Mouse (Mus musculus): ENCODE results near the gene Gm15217. TPM values are rescaled to one million over a fixed set of nuclear protein-coding genes. Genes with fewer than 3 reads are reported as not detected.

The Gm15217 gene
- polyA plus RNA-seq (2012; rRNA removed) = not detected in 2 replicates

DNA sequence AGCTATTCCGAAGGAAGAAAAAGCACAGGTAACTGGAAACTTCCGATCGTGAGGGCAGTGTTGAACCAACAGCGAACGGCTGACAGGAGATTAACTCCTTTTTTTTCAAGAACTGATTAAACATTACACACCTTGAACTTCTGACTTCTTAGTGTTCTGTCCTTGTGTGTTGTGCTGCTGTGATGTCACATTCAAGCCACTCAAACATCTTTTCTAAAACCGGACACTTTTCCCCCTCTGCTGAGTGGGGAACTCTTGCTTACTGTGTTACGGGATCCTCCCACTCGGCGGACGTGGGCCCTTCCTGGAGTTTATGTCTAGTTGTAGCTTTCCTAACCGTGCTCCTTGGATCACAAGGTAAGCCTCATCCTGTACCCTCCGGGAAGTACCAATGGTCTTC, at the start of gene Gm15217:
Gene Gm15217, plus strand, starts transcription at position 130 of the 400 bp plus-strand sequence.
- DNase-seq (ENCODE audit: extremely low spot score in 1 of 2, low spot score in 1 of 2) = no peak

DNA sequence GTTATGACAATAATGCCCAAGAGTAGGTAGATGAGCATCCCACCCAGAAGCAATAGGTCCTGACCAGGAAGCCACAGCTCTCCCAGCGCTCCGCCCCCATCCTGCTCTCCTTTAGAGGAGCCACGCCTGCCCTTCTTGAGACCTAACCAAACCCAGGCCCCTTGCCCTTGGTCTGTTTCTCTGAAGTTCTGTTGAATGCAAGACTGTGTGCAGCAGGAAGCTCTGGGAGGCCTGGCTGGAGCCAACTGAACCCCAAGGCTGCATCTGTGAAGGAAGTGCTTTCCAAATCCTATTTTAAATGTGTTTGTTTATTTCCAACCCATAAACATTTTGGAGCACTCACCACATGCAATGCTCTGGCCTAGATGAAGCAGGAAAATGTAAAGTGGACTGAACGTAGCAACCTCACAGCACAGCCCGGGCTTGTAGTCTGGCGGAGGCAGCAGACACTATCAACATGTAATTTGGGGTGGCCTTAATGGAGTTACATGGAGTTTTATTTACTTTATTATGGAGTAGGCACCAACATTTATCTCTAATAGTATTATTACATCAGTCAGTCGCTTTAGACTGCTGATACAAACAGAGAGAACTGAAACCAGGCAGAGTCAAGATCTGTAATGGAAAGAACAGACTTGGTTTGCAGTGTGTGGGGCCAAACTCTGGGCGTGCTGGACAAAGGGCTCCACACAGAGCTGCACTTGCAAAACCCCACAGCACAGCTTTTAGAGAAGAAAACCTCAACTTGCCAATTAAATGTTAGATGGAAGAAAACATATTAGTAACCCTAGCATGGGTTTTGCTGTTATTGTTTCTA, 45.6 kb upstream of the Gm15217 start:
- DNase-seq (ENCODE audit: extremely low spot score in 1 of 2, low spot score in 1 of 2) = no peak

GRCm38 (mm10) chr14:46338801-46339200, 40.4 kb upstream of the Gm15217 start:
- no peak for DNase-seq (ENCODE audit: extremely low spot score in 1 of 2, low spot score in 1 of 2)

GRCm38 (mm10) chr14:46344750-46345149, 34.5 kb upstream of the Gm15217 start:
- no peak for DNase-seq (ENCODE audit: extremely low spot score in 1 of 2, low spot score in 1 of 2)

DNA sequence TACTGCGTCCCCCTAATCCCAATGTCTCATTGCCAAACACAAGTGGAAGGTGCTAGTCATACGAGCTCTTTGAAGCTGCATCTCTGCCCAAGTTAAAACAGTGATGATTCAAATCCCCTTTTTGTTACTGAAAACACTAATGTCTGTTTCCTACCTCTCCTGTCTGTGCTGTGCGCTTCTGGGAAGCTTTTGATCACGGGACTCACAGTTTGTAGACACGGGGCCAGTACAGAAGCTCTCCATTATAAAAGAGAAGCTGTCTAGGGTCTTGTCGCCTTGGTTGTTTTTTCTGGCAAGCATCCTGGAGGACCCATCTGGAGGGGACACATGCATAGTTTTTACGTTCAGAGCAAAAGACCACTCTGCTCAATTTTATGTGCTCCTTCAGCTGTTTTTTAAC, 21.9 kb upstream of the Gm15217 start:
- no peak for DNase-seq (ENCODE audit: extremely low spot score in 1 of 2, low spot score in 1 of 2)

DNA sequence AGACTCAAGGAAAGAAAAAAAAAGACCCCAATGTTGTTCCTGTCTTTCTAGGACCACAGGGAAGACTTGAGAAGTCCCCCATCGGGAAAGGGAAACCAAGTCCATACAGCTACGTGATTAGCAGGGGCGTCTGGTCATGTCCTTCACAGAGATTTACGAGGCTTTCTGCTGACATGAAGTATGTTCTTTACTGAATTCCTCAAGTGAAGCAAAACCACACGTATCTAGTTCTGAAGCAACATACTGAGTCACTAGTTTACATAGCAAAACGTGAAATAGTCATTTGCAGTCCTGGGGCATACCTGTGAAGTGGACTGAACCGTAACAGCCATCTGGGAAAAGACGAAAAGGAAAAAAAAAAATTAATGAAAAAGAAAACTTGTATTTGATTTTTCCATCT, 21.5 kb upstream of the Gm15217 start:
- DNase-seq (ENCODE audit: extremely low spot score in 1 of 2, low spot score in 1 of 2) = no peak

DNA sequence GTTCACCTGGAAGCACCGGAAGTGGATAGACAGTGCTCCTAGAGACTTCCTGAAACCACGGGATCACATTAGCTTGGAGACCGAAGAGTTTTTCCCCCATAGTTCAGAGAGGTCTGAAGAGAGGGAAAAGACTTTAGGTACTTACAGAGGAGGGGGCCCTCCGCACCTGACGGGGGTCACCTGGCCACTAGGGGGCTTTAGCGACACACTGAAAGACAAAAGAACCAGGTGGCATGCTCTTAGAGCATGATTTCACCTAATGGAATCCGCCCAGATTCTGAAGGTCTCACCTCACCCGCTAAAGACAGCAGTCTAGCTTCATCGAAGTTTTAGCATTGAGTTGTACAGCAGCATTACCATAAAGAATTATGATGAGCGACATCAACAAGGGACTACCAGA, 16.0 kb upstream of the Gm15217 start:
- no peak for DNase-seq (ENCODE audit: extremely low spot score in 1 of 2, low spot score in 1 of 2)

DNA sequence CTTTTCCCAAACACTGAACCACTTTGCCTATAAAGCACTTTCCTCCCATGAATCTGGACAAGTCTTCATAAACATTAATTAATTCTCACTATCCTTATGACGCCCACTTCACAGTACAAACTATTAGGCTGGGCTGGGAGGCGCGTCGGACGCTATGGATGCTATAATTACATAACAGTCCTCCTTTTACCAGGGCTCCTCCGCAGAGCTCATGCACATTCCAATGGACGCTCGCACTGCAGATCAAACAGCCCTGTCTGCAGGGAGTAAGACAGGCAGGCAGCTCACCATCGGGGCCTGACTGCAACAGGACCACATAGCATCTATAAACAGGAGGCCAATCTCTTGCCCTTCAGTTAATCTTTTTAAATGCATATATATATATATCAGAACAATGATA, 6.8 kb upstream of the Gm15217 start:
- no peak for DNase-seq (ENCODE audit: extremely low spot score in 1 of 2, low spot score in 1 of 2)

GRCm38 (mm10) chr14:46375796-46376195, 3.4 kb upstream of the Gm15217 start:
- no peak for DNase-seq (ENCODE audit: extremely low spot score in 1 of 2, low spot score in 1 of 2)

GRCm38 (mm10) chr14:46380286-46380721, 1.1 kb downstream of the Gm15217 start:
- no peak for DNase-seq (ENCODE audit: extremely low spot score in 1 of 2, low spot score in 1 of 2)

DNA sequence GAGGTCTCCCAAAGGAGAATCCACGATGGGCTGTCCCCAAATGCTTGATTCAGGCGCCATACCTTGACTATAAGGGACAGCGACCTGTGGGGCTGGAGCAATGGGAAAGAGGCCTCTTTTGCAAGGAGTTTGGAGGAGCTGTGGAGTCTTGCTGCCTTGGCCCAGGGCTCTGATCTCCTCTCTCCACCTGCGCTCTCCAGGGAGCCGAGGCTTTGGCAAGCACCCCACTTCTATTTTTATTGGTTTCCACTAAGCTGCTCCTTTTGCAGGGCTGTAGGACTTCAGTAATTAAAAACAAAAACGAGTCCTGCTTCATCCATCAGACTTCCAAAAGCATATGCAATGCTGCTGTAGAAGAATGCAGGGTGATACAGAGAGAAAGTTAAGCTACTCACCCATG, 2.2 kb downstream of the Gm15217 start:
- DNase-seq (ENCODE audit: extremely low spot score in 1 of 2, low spot score in 1 of 2) = peak in 1 of 2 experiments; percentile 15

- DNase-seq (ENCODE audit: extremely low spot score in 1 of 2, low spot score in 1 of 2) = no peak
Observed at GRCm38 (mm10) chr14:46384946-46385691, 5.9 kb downstream of the Gm15217 start.

DNA sequence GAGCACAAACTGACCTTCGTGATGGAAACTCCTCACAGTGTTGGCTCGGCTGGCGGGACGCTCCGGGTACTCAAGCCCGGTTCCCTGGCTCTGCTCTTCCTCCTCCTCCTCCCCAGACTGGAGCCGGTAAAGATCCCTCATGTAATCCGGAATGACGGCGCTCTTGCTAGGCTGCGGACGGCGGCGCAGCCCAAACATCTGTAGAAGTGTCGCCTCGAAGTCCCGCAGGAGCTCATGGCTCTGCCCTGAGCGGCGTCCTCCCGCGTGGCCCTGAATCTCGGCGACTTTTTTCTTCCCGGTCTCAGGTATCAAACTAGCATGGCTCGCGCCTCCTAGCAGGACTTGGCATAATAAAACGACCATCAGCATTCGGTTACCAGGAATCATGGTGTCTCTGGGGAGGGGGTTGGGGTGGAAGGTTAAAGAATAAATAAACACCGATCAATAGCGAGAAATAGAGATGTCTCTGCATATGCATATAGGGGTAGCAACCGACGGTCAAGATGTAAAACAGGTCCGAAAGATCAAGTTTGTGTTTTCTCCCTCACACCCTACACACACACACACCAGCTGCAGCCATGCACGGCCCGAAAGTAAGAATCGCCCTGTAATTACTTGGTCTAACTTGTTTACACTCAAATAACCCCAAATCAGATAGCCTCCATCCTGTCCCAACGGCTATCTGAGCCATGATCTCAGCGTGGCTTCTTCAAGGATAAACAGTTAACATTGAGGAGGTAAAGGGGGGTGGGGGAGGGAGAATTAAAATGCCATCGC, 6.7 kb downstream of the Gm15217 start:
- DNase-seq (ENCODE audit: extremely low spot score in 1 of 2, low spot score in 1 of 2) = no peak

DNA sequence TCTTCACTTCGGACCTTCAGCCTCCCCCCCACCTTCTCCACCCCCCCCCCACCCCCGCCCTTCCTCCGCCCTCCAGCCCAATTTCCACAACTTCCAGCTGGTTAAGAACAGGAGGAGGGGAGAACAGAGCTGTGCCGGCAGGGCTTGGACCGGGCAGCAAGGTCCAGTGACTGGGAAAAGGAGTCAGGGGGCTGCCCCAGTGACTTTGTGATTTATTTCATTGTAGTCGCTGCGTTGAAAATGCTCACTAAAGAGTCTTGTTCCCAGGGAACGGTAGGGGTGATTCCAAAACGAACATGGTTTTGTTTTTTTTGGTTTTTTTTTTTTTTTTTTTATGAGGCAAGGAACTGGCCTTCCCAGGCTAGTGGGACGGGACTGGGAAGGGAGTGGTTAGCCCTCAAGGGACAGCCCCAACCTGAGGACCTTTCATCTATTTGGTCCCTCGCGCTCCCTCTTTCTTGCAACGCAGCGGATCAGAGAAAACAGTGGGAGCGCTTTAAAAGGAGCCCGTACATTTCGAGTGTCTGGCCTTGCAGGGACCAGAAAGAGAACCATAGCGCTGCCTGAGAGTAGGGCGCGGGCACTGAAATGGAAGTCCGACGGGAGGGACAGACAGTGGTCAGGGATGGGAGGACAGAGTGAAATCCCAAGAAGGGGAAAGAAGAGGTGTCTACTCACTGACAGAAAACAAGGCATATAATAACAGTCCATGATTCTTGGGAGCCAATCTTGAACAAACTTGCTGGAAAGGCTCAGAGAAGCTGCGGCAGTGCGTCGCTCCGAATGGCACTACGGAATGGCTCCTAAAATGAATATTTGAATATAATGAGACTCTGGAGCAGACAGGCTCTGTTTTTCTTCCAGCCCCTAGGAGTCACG, 7.5 kb downstream of the Gm15217 start:
- no peak for DNase-seq (ENCODE audit: extremely low spot score in 1 of 2, low spot score in 1 of 2)

GRCm38 (mm10) chr14:46387357-46387671, 8.1 kb downstream of the Gm15217 start:
- DNase-seq (ENCODE audit: extremely low spot score in 1 of 2, low spot score in 1 of 2) = peak in 1 of 2 experiments; percentile 14

- no peak for DNase-seq (ENCODE audit: extremely low spot score in 1 of 2, low spot score in 1 of 2)
Observed at GRCm38 (mm10) chr14:46387821-46388481, 8.7 kb downstream of the Gm15217 start.

DNA sequence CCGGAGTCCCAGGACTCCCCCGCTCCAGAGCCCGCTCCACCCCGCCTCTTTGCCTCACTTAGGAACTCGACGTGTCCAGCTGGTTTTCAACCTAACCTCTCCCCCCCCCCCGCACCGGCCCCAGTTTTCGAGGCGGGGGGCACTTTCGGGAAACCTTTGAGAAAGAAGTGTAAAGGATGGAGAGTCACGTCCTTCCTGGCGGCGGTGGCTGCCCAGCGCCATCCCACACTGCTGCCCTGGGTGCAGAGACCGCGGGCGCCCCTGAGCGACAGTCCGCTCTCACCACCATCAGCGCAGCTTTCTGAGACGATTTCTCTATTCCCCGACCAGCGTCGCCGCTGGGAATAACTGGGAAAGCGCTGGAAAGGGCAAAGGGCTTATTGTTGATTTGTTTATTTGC, 9.4 kb downstream of the Gm15217 start:
- no peak for DNase-seq (ENCODE audit: extremely low spot score in 1 of 2, low spot score in 1 of 2)

GRCm38 (mm10) chr14:46389438-46390248, 10.4 kb downstream of the Gm15217 start:
- no peak for DNase-seq (ENCODE audit: extremely low spot score in 1 of 2, low spot score in 1 of 2)

GRCm38 (mm10) chr14:46390249-46390775, 11.1 kb downstream of the Gm15217 start, which contains the start of gene Bmp4:
Bmp4 (minus strand) TSS chr14:46390669.
- no peak for DNase-seq (ENCODE audit: extremely low spot score in 1 of 2, low spot score in 1 of 2)

Data from frontal cortex, adult 2 months (tissue).